Mouse (Mus musculus) erythroblast, embryonic 14.5 days (primary cell): ENCODE measurements around the gene Dchs1.

Source experiments
- GATA1 ChIP-seq: IDR thresholded peaks from 2 replicates; pipeline ENCODE4 v1.6.1; 2012; ENCODE audit warnings: low read length, inconsistent platforms, mixed read lengths
- TAL1 ChIP-seq: IDR thresholded peaks from 3 replicates; pipeline ENCODE4 v1.6.1; 2012; ENCODE audit warnings: low read length, inconsistent platforms, mixed read lengths

- TF ChIP-seq GATA1, result no peak
- no peak for TF ChIP-seq TAL1
These were observed 72.1 kb downstream of the Dchs1 start for GRCm38 (mm10) chr7:105715366-105715765.
